Mouse (Mus musculus) cerebellum, adult 11 months (tissue): ENCODE measurements at regions not wholly inside any gene's neighbourhood (a gene's known extent, or its start where the extent isn't known, plus 50 kb on each side); places are given as distances from the start of the nearest gene placed in this dataset.
A peak's percentile ranks its signal among the peaks of the same experiment; 100 is the strongest.

Experiments
- DNase-seq: peaks from one replicate; pipeline ENCODE4 v3.0.0; 2022

DNA sequence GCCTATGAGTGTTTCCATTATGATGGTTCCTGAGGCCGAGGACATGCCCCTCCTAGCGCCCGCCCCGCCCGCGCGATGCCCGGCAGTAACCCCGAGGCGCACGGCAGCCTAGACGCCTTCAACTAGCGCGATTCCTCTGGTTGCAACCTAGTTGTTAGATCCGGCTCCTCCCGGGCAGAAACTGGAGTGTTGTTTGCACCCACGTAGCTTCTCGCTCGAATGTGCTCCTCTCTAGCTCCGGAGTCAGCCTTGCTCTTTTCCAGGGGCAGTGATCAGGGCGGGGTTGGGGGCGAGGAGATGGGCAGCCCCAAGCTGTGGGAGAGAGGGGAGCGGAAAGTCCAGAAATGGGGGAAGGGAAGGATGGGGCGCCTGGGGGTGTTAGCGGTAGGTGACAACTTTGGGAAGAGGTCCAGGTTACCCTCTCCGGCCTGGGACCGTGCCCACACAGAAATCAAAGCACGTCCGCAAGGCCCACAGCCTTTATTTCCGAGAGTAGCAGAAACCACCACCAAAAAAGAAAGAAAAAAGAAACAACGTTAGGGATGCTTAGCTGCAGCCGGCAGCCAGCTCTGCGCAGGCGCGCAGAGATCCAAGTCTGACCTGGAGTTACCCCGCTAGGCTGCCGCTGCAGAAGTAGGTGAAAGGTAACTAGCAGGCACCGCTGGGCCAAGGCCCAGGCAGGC, 58.1 kb upstream of the Abca1 start:
- peak; percentile 62 for DNase-seq

DNA sequence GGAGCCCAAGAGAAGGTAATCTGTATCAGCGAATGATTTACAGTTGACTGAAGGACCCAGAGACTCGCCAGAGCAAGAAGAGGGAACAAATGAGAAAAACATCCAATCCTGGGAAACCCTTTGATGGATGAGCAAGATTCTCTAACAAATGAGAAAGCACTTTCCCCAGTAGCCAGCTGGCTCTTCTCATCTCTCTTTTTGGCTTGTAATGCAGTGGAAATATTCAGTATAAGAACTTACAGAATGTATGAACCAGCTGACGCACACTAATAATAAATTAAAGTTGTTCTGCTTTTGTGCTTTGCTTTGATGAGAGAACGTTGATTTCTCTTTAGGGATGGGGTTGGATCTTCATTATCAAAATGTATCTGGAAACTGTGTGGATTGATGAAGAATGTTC, 52.8 kb upstream of the Abca1 start:
- no peak for DNase-seq

GRCm38 (mm10) chr4:53210685-53211084, 51.0 kb upstream of the Abca1 start:
- no peak for DNase-seq
